In the genomic region with DNA sequence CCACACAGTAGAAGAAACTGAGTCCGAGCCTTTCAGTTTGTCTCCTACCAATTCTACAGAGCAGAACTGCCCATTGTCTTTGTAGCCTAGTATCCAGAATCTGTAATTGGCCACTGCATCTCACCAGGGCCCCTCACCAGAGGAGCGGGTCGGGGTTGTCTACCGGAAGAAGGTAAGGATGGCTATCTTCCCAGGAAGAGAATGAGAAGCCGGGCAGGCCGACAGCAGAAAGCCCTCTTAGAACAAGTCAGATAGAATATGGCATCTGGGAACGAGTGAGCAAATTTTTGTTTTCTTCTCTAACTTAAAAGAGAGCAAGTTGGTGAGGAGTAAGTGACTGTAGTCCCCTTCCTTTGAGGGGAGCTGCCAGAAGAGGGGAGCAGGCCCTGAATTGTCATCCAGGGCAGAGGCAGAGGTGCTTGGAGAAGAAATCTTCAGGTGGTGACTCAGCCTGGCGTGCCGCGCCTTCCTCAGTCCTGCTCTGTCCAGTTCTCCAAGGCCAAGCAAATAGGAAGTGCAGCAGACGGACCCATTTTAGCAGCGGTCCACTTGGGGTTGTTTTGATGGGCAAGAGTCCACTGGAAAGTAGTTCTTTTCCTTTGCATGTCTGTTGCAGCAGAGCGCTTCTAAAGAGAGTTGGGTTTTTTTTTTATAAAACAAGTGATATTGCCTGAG, we compare ENCODE assay signal across 19 mouse cellular contexts.
"Had no signal": no experiment of that assay in that cellular context is flagged by ENCODE, and none has a peak within 500 bp of the region (broad histone marks: within the 10 kb centered on the region; RNA-seq: fewer than 3 reads in every experiment).

No protein-coding gene starts in this region.

- H3K27me3 ChIP-seq: midbrain, embryonic 12.5 days; neural tube, embryonic 13.5 days; neural tube, embryonic 15.5 days had no signal

- ATAC-seq: midbrain, embryonic 16.5 days had no signal

- H3K36me3 ChIP-seq: midbrain, embryonic 10.5 days; midbrain, embryonic 12.5 days; neural tube, embryonic 13.5 days; neural tube, embryonic 15.5 days had no signal

- H3K9me3 ChIP-seq: midbrain, embryonic 10.5 days; midbrain, embryonic 12.5 days; neural tube, embryonic 13.5 days; neural tube, embryonic 15.5 days had no signal

- DNase-seq: lung, adult 18-20 months; lung, embryonic 14.5 days; lung, postnatal 10 days; lung, postnatal 4 days; midbrain, embryonic 14.5 days; retina, postnatal 1 day; right cerebral cortex, adult 18-20 months; right cerebral cortex, postnatal 25 days; right cerebral cortex, postnatal 4 days; spleen, adult 18-20 months; thymus, adult 18-20 months; thymus, postnatal 14 days; thymus, postnatal 36 days had no signal

- H3K4me1 ChIP-seq: midbrain, embryonic 10.5 days; midbrain, embryonic 12.5 days; neural tube, embryonic 13.5 days; neural tube, embryonic 15.5 days had no signal

- H3K27ac ChIP-seq: midbrain, embryonic 10.5 days; midbrain, embryonic 12.5 days; neural tube, embryonic 13.5 days; neural tube, embryonic 15.5 days had no signal

- H3K4me2 ChIP-seq: lung, embryonic 14.5 days; midbrain, embryonic 12.5 days; neural tube, embryonic 13.5 days; neural tube, embryonic 15.5 days had no signal

- H3K4me3 ChIP-seq: midbrain, embryonic 10.5 days; midbrain, embryonic 12.5 days; myocyte; neural tube, embryonic 13.5 days; neural tube, embryonic 15.5 days had no signal

- H3K9ac ChIP-seq: lung, embryonic 14.5 days; midbrain, embryonic 12.5 days; neural tube, embryonic 13.5 days; neural tube, embryonic 15.5 days had no signal
